Mouse (Mus musculus) cortical plate, adult 2 months (tissue): Measurements from ENCODE around the gene Fggy. TPM values are rescaled to one million over a fixed set of nuclear protein-coding genes. Genes with fewer than 3 reads are reported as not detected.

Experiments
- H3K27ac ChIP-seq: fragments of 200-500 bp; 2 replicates; pipeline ENCODE4 v1.5.1; 2012; ENCODE audit warnings: low read length, control low read depth, inconsistent platforms; ENCODE audit not compliant: insufficient read depth
- H3K4me1 ChIP-seq: fragments of 200-500 bp; 2 replicates; pipeline ENCODE4 v1.6.1; 2011; ENCODE audit warnings: low read length; ENCODE audit not compliant: control insufficient read depth, insufficient read depth
- H3K4me3 ChIP-seq: fragments of 200-500 bp; 2 replicates; pipeline ENCODE4 v1.5.1; 2011; ENCODE audit warnings: mild to moderate bottlenecking, low read length, control low read depth; ENCODE audit not compliant: insufficient read depth
- CTCF ChIP-seq: fragments of 200-500 bp; IDR thresholded peaks from 2 replicates; pipeline ENCODE4 v1.5.1; 2011; ENCODE audit warnings: mild to moderate bottlenecking, control low read depth, low read length; ENCODE audit not compliant: insufficient read depth; ENCODE audit errors: extremely low read depth
- POLR2A ChIP-seq: fragments of 200-500 bp; IDR thresholded peaks from 2 replicates; pipeline ENCODE4 v1.6.1; 2011; ENCODE audit warnings: mild to moderate bottlenecking, low read length, control low read depth; ENCODE audit not compliant: insufficient read depth; ENCODE audit errors: extremely low read depth
- polyA plus RNA-seq: library from polyadenylated mRNA; depleted of rRNA; stranded (reverse); fragments of >200 nt; gene quantifications from 2 replicates; pipeline ENCODE4 v1.2.3, GENCODE M21; 2012

Fggy gene
- polyA plus RNA-seq, 1 experiment, result 16.5 TPM

GRCm38 (mm10) chr4:95966928-95967724, 409.8 kb downstream of the Fggy start, which contains the start of gene Hook1:
Gene Hook1, plus strand, starts transcription at chr4:95967240.
- Histone ChIP-seq H3K27ac (peak within 1 kb of the TSS; percentile 98), H3K4me1 (no peaks in the 10 kb centered on the region), H3K4me3 (peak within 1 kb of the TSS; percentile 98)
- TF ChIP-seq POLR2A, result peak; percentile 92
- TF ChIP-seq CTCF, result no peak
